Comparison of ENCODE assay signal across 9 mouse cellular contexts in genomic region chr10:89823906-89824305, GRCm38 (mm10). TPM values are rescaled to one million over a fixed set of nuclear protein-coding genes. Genes with fewer than 3 reads are reported as not detected.
DNase-seq lines count a peak whose midpoint lies in the region; ATAC-seq lines count a peak whose summit lies in the region.
"Had no signal": no experiment of that assay in that cellular context is flagged by ENCODE, and none has a peak within 500 bp of the region (broad histone marks: within the 10 kb centered on the region; RNA-seq: fewer than 3 reads in every experiment).

No protein-coding gene starts in this region.

- intact Hi-C loops in heart, postnatal 14 days (cut with DNase I): loop anchor here (2.0 to 10.0 kb wide), 3 partner anchors 87 to 362 kb away; no protein-coding TSS in a partner anchor

- H3K27me3 ChIP-seq in liver, embryonic 15.5 days: no peaks in the 10 kb centered on the region
- H3K27me3 ChIP-seq: lung, embryonic 15.5 days had no signal

- no peak overlapping the region for H3K4me2 ChIP-seq in liver, embryonic 15.5 days
- H3K4me2 ChIP-seq: lung, embryonic 15.5 days had no signal

- no peaks in the 10 kb centered on the region for H3K36me3 ChIP-seq in liver, embryonic 15.5 days (replicated peaks)
- H3K36me3 ChIP-seq: lung, embryonic 15.5 days had no signal

- no peaks in the 10 kb centered on the region for H3K9me3 ChIP-seq in liver, embryonic 15.5 days (replicated peaks)
- H3K9me3 ChIP-seq: lung, embryonic 15.5 days had no signal

- H3K9ac ChIP-seq in liver, embryonic 15.5 days: no peak overlapping the region
- H3K9ac ChIP-seq: lung, embryonic 15.5 days had no signal

- DNase-seq in gastrocnemius, adult 18-20 months (ENCODE audit: low spot score): peak; percentile 18
- DNase-seq in gastrocnemius, postnatal 4 days (ENCODE audit: low spot score in 2 of 2): no peak
- DNase-seq in B cell, adult 2 months: peak; percentile 13 to 28
- peak; percentile 66 for DNase-seq in adipocyte (ENCODE audit: low spot score)
- peak; percentile 42 to 49 for DNase-seq in heart, postnatal 14 days
- DNase-seq in thymus, postnatal 36 days: peak; percentile 27 to 32
- no peak for DNase-seq in cerebellum, adult 8-10 months

- no peak overlapping the region for H3K27ac ChIP-seq in liver, embryonic 15.5 days (replicated peaks)
- H3K27ac ChIP-seq: lung, embryonic 15.5 days had no signal

- WGBS in liver, embryonic 15.5 days (ENCODE audit: insufficient replicate concordance): 12% methylated on average over 2 of the region's 2 CpGs

- H3K4me1 ChIP-seq in liver, embryonic 15.5 days (replicated peaks): no peaks in the 10 kb centered on the region
- H3K4me1 ChIP-seq: lung, embryonic 15.5 days had no signal

- ATAC-seq in liver, embryonic 15.5 days (ENCODE audit: insufficient read depth): 0 out of 2 replicates have a peak, but pooled peaks have one; percentile 7

- H3K4me3 ChIP-seq in liver, embryonic 15.5 days (replicated peaks): no peak overlapping the region
- H3K4me3 ChIP-seq: lung, embryonic 15.5 days had no signal

RNA-seq across cellular contexts. Expression of gene Anks1b, which starts 49.4 kb away (rescaled TPM):
- total RNA-seq in gastrocnemius, adult 18-20 months (2021): under 1 TPM; 0.09 to 0.17 TPM
- total RNA-seq in gastrocnemius, postnatal 4 days (2021): 1 to 10 TPM in 1 of 2 experiments, under 1 TPM in 1; 0.62 to 1.3 TPM
- total RNA-seq in heart, postnatal 14 days (2021): under 1 TPM; 0.41 to 0.49 TPM
- polyA plus RNA-seq in liver, embryonic 15.5 days (2015; fragmentation: Nextera tagmentation; extraction: Ambion mirVana): 0.10 TPM in 1 of 2 replicates, not detected in the other

Comparison
In these comparisons a context has a peak if more than half of its experiments do, and no peak if none do; other contexts are left out.
1. DNase-seq: peak in gastrocnemius, adult 18-20 months (single experiment), B cell, adult 2 months (2 of 2), adipocyte (single experiment), heart, postnatal 14 days (2 of 2) and thymus, postnatal 36 days (2 of 2); none in gastrocnemius, postnatal 4 days (0 of 2) and cerebellum, adult 8-10 months (single experiment).